Mouse (Mus musculus) layer of hippocampus, adult 9-11 months (tissue): ENCODE measurements around the gene Grwd1.

Source experiments
- DNase-seq: peaks from one replicate; pipeline ENCODE4 v3.0.0; 2022

Grwd1 gene

DNA sequence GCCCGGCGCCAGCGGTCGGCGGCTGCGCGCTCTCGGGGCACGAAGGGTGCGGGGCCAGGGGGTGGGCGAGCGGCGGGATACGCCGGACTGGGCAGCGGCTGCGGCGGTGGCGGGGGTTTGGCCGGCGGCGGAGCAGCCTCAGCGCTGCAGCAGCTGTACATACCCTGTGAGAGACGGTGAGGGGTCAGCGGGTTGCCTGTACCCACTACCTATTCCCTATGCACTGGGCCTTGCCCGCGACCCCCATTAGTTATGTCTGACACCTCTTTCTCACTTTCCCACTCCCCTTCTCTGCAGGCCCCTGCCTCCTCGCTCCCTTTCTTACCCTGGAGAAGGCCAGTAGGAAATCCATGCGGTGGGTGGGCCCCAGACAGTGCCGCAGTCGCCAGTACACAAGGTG lies 3.2 kb upstream of the Grwd1 start:
- DNase-seq = no peak

GRCm38 (mm10) chr7:45833148-45833790 lies 2.5 kb upstream of the Grwd1 start:
- DNase-seq = no peak

DNA sequence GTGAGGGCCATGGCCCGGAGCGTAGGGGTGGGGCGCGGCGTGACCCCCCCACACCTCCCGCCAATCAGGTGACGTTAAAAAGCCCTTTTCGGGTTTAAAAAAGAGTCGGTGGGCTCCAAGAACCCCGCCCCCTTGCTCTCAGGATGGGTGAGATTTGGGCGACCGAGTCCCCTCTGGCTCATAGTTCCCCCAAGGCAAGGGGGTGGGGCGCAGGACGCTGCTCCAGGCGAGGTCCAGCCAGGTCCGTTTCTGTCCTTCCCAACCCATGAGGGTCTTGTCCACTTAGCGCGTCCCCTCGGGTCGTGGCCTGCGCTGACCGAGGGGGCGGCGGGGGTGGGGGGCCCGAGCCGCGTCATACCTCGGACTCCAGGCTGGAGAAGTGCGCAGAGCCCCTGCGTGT lies 1.7 kb upstream of the Grwd1 start:
- DNase-seq = no peak

DNA sequence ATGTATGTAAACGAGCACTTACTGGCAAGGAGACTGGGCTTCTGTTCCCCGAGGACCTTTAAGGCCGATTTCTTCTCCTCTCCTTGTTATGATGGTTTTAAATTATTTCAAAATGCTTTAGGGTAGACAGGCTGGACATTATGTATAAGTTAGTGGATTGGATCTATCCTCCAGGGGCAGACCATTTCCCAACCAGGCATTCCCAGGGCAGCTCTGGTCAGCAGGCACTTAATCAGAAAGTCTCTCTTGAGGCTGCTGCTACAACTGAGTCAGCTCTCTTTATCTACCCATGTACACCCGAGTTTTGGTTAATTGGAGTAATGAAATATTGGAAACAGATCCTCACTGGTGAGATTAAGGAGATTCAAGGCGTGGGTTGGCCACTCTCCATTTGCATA lies 383 bp upstream of the Grwd1 start:
- DNase-seq = no peak

DNA sequence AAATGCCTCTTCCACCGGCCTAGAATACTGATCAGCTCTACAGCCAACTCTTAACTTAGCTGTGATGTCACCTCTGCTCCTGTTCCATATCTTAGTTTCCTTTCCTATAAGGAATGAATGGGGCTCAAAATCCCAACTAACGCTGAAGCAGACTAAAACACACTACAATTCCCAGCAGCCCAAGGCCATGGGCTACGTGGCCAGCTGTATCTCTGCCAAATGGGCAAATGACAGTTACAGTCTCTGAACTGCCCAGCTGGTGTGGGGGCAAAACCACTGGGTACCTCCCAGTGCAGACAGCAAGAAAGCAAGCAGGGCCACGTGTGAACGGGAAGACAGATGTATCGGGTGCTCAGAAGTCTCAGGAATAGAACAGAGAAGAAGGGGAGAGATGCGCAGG lies 4.1 kb downstream of the Grwd1 start:
- no peak for DNase-seq

GRCm38 (mm10) chr7:45824598-45824997 lies 6.1 kb downstream of the Grwd1 start, which contains the start of gene Kcnj14:
Kcnj14 (minus strand) TSS chr7:45824782.
- DNase-seq = no peak

GRCm38 (mm10) chr7:45820913-45821312 lies 9.8 kb downstream of the Grwd1 start:
- no peak for DNase-seq

GRCm38 (mm10) chr7:45819843-45820242 lies 10.9 kb downstream of the Grwd1 start:
- no peak for DNase-seq

DNA sequence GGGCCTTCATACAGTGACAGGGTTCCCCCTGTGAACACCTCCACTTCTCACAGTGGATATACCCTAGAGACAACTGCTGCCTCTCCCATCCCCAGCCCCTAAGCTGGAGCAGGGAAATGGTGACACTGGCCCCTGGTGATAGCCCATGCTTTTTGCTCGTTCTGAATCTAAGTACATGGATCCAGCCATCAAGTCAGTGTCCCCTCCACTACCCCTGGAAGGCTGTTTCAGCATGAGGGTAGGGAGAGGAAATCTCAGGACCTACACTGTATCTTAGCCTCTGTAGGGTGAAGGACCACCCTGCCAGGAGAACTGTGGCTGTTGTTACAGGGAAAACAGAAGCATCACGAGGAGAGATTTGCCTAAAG lies 14.8 kb downstream of the Grwd1 start:
- DNase-seq = no peak

- DNase-seq = no peak
These were observed 15.3 kb downstream of the Grwd1 start for GRCm38 (mm10) chr7:45815323-45815983.

DNA sequence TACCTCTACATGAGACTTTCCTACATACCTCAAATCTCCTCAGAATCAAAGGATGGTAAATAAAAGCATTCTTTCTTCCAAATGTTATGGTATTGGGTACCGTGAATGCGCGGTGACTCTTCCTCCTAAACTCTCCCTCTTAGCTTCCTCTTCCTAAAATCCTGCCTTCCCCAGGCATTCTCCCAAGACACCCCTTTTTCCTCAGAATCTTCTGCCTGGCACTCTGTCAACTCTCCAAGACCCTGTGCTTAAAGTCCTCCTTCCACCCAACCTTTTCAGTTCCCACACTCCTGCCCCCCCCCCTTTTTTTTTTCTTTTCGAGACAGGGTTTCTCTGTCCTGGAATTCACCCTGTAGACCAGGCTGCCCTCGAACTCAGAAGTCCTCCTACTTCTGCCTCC lies 15.9 kb downstream of the Grwd1 start:
- no peak for DNase-seq

DNA sequence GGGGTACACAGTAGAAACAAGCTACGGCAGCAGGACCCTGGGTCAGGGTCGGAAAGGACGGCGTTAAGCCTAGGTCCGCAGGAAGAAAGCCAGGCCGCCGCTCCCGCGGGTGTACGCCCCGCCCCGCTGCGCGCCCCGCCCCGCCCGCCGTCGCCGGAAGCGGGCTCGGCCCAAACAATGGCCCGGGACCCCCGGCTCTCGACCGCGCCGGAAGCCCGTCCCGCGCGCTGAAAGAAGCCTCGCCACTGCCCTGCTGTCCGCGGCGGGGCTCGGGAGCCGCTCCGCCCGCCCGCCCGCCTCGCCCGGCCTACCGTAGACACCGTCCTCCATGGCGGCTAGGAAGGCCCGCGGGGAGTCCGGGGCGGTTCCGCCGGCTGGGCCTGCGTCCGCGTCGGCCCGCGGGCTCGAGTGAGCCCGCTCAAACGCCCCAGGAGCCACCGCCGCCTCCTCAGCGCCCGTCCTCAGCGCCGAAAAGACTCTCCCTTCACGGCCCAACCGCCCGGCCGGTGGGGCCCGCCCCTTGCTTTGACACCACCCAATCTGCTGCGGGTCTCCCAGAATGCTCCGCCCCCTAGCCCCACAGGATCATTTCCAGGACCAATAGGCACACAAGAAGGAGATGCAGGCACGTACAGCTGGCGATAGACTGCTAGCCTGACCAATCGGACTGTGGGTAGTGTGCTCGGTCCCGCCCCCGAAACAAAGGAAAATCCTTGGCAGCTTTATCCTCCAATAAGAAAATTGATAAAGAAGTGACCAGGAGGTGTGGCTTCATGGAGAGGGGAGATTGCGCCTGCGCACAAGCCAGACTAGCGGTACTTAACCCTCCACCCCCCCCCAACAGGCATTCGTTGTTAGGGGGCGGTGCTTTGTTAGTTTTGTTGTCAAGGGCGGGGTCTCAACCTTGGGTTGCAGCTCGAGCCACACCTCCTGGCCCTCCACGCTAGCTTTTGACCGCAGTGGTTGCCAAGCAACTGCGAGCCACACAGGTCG lies 16.7 kb downstream of the Grwd1 start, which contains the start of gene Cyth2:
TSS of gene Cyth2 (minus strand) at position 795 of the 993 bp plus-strand sequence.
- DNase-seq = peak; percentile 100

GRCm38 (mm10) chr7:45812921-45813320 lies 17.8 kb downstream of the Grwd1 start:
- no peak for DNase-seq

- no peak for DNase-seq
These were observed 21.3 kb downstream of the Grwd1 start for GRCm38 (mm10) chr7:45809276-45810075.

DNA sequence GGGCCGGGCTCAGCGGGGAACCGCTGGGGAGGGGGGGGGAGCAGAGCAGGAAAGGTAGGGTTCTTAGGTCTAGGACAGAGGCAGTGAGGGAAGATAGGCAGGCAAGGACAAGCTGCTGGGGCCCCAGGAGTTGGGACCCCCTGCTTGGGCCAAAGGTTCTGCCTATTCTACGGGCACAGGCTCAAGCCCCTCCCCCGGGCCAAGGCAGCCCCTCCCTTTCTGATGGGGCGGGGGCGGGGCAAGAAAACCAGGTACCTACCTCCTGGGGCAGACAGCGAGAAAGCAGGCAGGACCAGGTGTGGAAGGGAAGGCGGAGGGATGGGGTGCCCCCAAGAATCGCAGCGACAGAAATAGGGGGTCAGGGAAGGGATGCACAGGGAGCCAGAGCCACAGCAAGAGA lies 22.3 kb downstream of the Grwd1 start:
- no peak for DNase-seq

DNA sequence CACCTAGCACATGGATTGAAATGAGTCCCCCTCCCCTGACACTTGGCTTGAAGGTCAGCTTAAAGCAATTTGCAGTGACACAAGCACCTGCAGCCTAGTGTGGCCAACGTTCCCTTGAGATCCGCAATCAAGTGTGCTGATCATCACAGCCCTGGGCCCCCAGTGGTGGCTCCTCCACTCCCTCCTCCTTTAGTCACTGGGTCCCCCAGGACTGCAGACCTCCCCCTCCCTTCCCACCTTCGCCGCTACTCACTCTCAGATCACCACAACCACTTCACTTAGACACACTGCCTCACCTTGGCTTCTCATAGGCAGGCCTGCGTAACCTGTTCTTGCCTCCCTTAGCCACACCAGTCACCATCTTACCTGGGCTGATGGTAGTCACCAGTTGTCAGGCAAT lies 24.8 kb downstream of the Grwd1 start:
- no peak for DNase-seq

DNA sequence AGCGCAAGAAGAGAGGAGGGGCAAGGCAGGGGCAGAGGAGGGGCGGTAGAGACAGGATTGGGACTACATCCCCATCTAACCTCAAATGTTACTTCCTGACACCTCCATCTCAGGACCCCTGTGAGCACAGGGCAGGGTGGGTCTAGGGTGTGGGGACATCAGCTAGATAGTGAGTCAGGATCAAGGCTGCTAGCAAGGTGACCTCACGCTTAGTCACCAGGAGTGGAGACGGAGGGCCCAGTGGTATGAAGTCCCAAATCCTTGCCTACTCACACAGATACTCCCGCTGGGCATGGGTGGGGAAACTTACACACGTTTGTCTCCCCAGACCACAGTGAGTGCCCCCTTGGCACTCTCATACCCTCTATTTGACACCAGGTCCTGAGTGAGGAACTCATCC lies 28.2 kb downstream of the Grwd1 start:
- no peak for DNase-seq

DNA sequence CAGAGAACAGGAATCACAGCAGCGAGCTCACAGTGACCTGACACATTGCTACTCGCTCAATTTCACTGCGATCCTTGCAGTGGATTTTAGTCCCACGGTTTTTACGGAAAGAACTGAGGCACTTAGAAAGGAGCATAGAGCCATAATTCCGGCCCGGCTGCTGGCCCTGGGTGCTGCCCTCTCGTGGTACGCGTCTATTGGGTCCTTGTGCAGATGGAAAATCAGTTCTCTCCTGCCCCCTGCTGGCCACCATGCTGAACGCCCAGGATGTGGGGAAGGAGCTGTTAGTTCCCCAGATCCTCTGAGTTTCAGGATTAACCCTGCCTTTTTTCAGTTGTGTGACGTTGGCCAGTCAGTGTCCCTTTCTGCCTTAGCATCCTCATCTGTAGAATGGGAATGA lies 29.4 kb downstream of the Grwd1 start:
- peak; percentile 90 for DNase-seq

GRCm38 (mm10) chr7:45800546-45801204 lies 30.1 kb downstream of the Grwd1 start:
- no peak for DNase-seq

DNA sequence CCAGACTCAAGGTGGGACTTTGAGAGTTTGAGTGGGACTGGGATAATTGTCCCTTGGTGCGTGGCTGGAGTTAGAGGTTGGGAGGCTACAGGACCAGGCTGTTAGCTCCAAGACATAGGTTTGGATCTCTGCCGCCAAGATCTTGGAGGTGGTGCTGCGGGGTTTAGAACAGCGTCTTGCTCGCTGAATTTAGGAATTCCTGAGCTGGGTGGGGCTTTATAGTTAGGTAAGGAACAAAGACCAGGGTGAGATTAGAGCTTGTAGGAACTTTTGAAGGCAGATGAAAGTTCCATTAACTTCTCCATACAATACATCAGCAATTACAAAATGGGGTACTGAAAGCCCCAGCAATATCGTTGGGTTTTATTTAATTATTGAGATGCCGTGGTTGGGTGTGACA lies 30.7 kb downstream of the Grwd1 start:
- DNase-seq = no peak

GRCm38 (mm10) chr7:45798931-45799330 lies 31.8 kb downstream of the Grwd1 start:
- DNase-seq = no peak

GRCm38 (mm10) chr7:45798511-45798836 lies 32.3 kb downstream of the Grwd1 start:
- no peak for DNase-seq
